Mouse (Mus musculus) lung, embryonic 16.5 days (tissue): ENCODE data around the gene Gm10912. TPM values are rescaled to one million over a fixed set of nuclear protein-coding genes. Genes with fewer than 3 reads are reported as not detected.
"Not testable (repeated sequence)": the region's sequence is repeated elsewhere in the genome, so short reads cannot be mapped to it uniquely, and the experiment has no call there.

Experiments used
- ATAC-seq: fragments of 200-750 bp; cut with Nextera tagmentation; 2 replicates; pipeline ENCODE4 v1.8.0; 2017; ENCODE audit warnings: low read depth, mild to moderate bottlenecking, moderate library complexity
- H3K27ac ChIP-seq: fragments of 300-500 bp; sonication (generic); 2 replicates; pipeline ENCODE4 v1.5.1; 2014; ENCODE audit warnings: mild to moderate bottlenecking, control low read depth, low read length
- H3K27me3 ChIP-seq: fragments of 300-500 bp; sonication (generic); 2 replicates; pipeline ENCODE4 v1.6.1; 2014; ENCODE audit warnings: low read depth, low read length, mixed read lengths; ENCODE audit not compliant: control insufficient read depth, insufficient read depth
- H3K36me3 ChIP-seq: fragments of 300-500 bp; sonication (generic); 2 replicates; pipeline ENCODE4 v1.6.1; 2014; ENCODE audit warnings: low read length; ENCODE audit not compliant: control insufficient read depth, insufficient read depth
- H3K4me1 ChIP-seq: fragments of 300-500 bp; sonication (generic); replicated peaks from 2 replicates; pipeline ENCODE4 v1.6.1; 2014; ENCODE audit warnings: low read length, mixed read lengths; ENCODE audit not compliant: control insufficient read depth, insufficient read depth
- H3K4me2 ChIP-seq: fragments of 300-500 bp; sonication (generic); 2 replicates; pipeline ENCODE4 v1.6.1; 2014; ENCODE audit warnings: low read depth, low read length, control low read depth
- H3K4me3 ChIP-seq: fragments of 300-500 bp; sonication (generic); 2 replicates; pipeline ENCODE4 v1.5.1; 2014; ENCODE audit warnings: mild to moderate bottlenecking, low read length, control low read depth
- H3K9ac ChIP-seq: fragments of 300-500 bp; sonication (generic); 2 replicates; pipeline ENCODE4 v1.6.1; 2014; ENCODE audit warnings: low read length, control low read depth
- H3K9me3 ChIP-seq: fragments of 300-500 bp; sonication (generic); 2 replicates; pipeline ENCODE4 v1.6.1; 2016; ENCODE audit warnings: low read length; ENCODE audit not compliant: control insufficient read depth
- WGBS: fragments of 180-500 bp; shearing (Covaris S2); extraction: QIAGEN DNeasy Blood & Tissue Kit; methylation state at CpG from one replicate; pipeline ENCODE4 v1.1.7; 2014; 5-methylcytosine and 5-hydroxymethylcytosine counted together
- polyA plus RNA-seq: library from polyadenylated mRNA; unstranded; fragments of >200 nt; fragmentation: Nextera tagmentation; extraction: Ambion mirVana; gene quantifications from 2 replicates; pipeline ENCODE4 v1.2.1, GENCODE M21; 2015

Gm10912 gene
- polyA plus RNA-seq, 1 experiment from 2014 or later = not detected

DNA sequence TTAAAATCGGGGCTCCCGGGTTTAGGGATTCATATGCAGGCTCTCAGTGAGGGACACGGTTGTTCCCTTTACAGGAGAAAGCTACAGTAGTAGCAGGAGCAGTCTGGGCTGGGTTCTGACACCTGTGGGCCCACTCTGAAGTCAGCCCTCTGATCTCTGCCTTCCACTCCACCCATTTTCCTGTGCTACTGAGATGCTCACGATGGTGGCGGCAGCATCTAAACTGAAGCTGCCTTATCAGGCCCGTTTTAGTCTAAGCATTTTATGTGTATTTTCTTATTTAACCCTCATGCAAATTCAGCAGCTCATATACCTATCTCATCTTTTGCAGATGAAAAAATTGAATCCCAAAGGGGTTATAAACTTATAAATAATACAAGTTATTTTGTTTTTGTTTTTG, 39.2 kb downstream of the Gm10912 start:
- no peak overlapping the region for H3K27ac ChIP-seq
- no peak for ATAC-seq
- no peaks in the 10 kb centered on the region for H3K27me3 ChIP-seq
- WGBS = 82% methylated on average over 6 of the region's 6 CpGs
- no peaks in the 10 kb centered on the region for H3K36me3 ChIP-seq
- H3K4me1 ChIP-seq = no peaks in the 10 kb centered on the region
- H3K9me3 ChIP-seq = no peaks in the 10 kb centered on the region
- no peak overlapping the region for H3K4me2 ChIP-seq
- H3K9ac ChIP-seq = no peak overlapping the region
- no peak overlapping the region for H3K4me3 ChIP-seq

- H3K27ac ChIP-seq, H3K9me3 ChIP-seq, H3K27me3 ChIP-seq, H3K4me1 ChIP-seq, H3K4me3 ChIP-seq, H3K4me2 ChIP-seq, H3K9ac ChIP-seq, ATAC-seq, H3K36me3 ChIP-seq: not testable (repeated sequence)
- WGBS = 66% methylated on average over 2 of the region's 2 CpGs
Measured at GRCm38 (mm10) chr2:104109021-104109420, 43.4 kb downstream of the Gm10912 start.

- H3K27ac ChIP-seq = no peak overlapping the region
- no peaks in the 10 kb centered on the region for H3K27me3 ChIP-seq
- no peak overlapping the region for H3K4me2 ChIP-seq
- no peak overlapping the region for H3K4me3 ChIP-seq
- H3K9ac ChIP-seq = no peak overlapping the region
- H3K4me1 ChIP-seq = no peaks in the 10 kb centered on the region
- H3K9me3 ChIP-seq = no peaks in the 10 kb centered on the region
- no peaks in the 10 kb centered on the region for H3K36me3 ChIP-seq
- peak; percentile 34; the same call in 1 of the 2 replicates for ATAC-seq
- 43% methylated on average over 2 of the region's 2 CpGs for WGBS
Measured at GRCm38 (mm10) chr2:104109528-104109927, 43.9 kb downstream of the Gm10912 start.

DNA sequence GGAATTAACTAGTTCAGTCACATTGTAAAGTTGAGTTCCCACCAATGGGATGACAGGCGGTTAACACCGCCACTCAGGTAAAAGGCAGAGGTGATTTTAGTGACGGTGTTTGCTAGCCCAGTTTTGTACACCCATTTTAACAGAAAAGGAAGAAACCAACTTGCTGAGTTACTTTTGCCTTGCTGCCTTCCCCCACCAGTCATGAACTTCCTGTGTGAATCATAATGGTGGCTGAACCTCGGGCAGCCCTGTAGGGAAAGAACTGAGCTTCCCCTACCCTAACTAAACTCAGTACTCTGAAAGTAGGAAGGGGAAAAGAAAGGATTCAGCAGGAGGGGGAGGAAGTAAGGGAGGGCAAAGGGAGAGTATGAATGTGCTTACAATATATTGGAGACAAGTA, 44.4 kb downstream of the Gm10912 start:
- Histone ChIP-seq H3K27me3 (no peaks in the 10 kb centered on the region), H3K4me2 (no peak overlapping the region), H3K4me3 (no peak overlapping the region), H3K9ac (no peak overlapping the region), H3K9me3 (no peaks in the 10 kb centered on the region), H3K36me3 (no peaks in the 10 kb centered on the region), H3K4me1 (no peaks in the 10 kb centered on the region), H3K27ac (no peak overlapping the region)
- 78% methylated on average over 4 of the region's 4 CpGs for WGBS
- ATAC-seq = no peak

GRCm38 (mm10) chr2:104111170-104111797, 45.7 kb downstream of the Gm10912 start:
- not testable (repeated sequence) for H3K27me3 ChIP-seq, H3K4me1 ChIP-seq, H3K9me3 ChIP-seq, H3K4me2 ChIP-seq, ATAC-seq, H3K36me3 ChIP-seq, H3K9ac ChIP-seq, H3K27ac ChIP-seq, H3K4me3 ChIP-seq
- WGBS = no CpG with 5 or more reads among the region's 1 CpGs

DNA sequence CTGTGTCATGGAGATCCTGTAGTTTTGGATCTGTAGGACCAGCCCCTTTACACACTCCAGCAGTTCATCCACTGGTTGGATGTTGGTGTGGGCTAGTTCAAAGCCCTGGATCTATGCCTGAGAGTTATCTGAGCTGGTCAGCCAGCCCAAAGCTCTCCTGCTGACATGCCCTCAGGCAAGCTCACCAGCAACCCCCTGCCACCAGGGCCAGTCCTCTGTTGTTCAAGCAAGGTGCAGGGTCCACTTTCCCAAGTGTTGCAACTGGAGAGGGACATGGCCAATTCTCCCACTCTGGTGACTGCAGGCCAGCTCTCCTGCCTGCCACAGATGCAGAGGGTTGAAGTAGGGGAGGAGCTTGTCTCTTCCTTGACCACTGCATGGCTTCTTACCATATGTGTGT, 47.9 kb downstream of the Gm10912 start:
- H3K27ac ChIP-seq, H3K4me1 ChIP-seq, H3K9ac ChIP-seq, H3K4me3 ChIP-seq, ATAC-seq, H3K4me2 ChIP-seq, H3K9me3 ChIP-seq, H3K36me3 ChIP-seq, H3K27me3 ChIP-seq: not testable (repeated sequence)

DNA sequence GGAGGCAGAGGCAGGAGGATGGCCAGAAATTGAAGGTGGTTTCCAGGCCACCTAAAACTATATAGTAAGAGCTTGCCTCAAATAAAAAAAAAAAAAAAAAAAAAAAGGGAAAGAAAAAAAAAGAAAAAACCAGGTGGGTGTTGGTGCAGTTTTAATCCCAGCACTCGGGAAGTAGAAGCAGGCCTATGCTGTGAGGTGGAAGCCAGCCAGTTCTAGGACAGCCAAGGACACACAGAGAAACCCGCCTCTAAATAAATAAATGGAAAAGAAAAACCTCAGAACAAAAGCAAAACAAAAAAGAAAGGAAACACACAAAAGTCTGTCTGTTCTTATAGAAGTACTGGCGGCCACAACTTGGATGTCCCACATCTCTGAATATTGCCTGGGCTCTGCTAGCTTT, 49.3 kb downstream of the Gm10912 start:
- WGBS = 74% methylated on average over 3 of the region's 3 CpGs
- no peak for ATAC-seq
- H3K4me3 ChIP-seq = no peak overlapping the region
- H3K9ac ChIP-seq = no peak overlapping the region
- H3K27me3 ChIP-seq = no peaks in the 10 kb centered on the region
- no peak overlapping the region for H3K4me2 ChIP-seq
- no peaks in the 10 kb centered on the region for H3K4me1 ChIP-seq
- no peaks in the 10 kb centered on the region for H3K36me3 ChIP-seq
- H3K27ac ChIP-seq = no peak overlapping the region
- no peaks in the 10 kb centered on the region for H3K9me3 ChIP-seq

Other genes starting within 250 kb of the Gm10912 start
- gene Lmo2, start 107.8 kb upstream of the Gm10912 start, polyA plus RNA-seq = 27.1 and 31.6 TPM in 2 replicates
- gene Fbxo3, start 38.1 kb upstream of the Gm10912 start, polyA plus RNA-seq = 63.5 and 63.6 TPM in 2 replicates
- 1.9 and 2.9 TPM in 2 replicates for gene 4931422A03Rik, start 37.5 kb upstream of the Gm10912 start, polyA plus RNA-seq
- not detected in 2 replicates for gene Gm10799, start 2.7 kb downstream of the Gm10912 start, polyA plus RNA-seq
- 6.7 and 9.7 TPM in 2 replicates for gene Cd59b, start 4.0 kb downstream of the Gm10912 start, polyA plus RNA-seq
- gene Cd59a, start 30.0 kb downstream of the Gm10912 start, polyA plus RNA-seq = 27.8 and 28.3 TPM in 2 replicates
- not detected in 2 replicates for gene A930018P22Rik, start 56.9 kb downstream of the Gm10912 start, polyA plus RNA-seq